Mouse (Mus musculus) kidney, embryonic 15.5 days (tissue): ENCODE results near the gene Uaca. TPM values are rescaled to one million over a fixed set of nuclear protein-coding genes. Genes with fewer than 3 reads are reported as not detected.

Experiments used
- ATAC-seq: fragments of 200-750 bp; cut with Nextera tagmentation; replicated peaks from 2 replicates; pipeline ENCODE4 v1.8.0; 2017; ENCODE audit warnings: moderate TSS enrichment; ENCODE audit not compliant: low FRiP score
- H3K27ac ChIP-seq: fragments of 300-500 bp; sonication (generic); 2 replicates; pipeline ENCODE4 v1.5.1; 2015; ENCODE audit warnings: mild to moderate bottlenecking, inconsistent platforms
- H3K27me3 ChIP-seq: fragments of 300-500 bp; sonication (generic); 2 replicates; pipeline ENCODE4 v1.6.1; 2015; ENCODE audit warnings: inconsistent platforms
- H3K36me3 ChIP-seq: fragments of 300-500 bp; sonication (generic); 2 replicates; pipeline ENCODE4 v1.6.1; 2015; ENCODE audit warnings: inconsistent platforms
- H3K4me1 ChIP-seq: fragments of 300-500 bp; sonication (generic); 2 replicates; pipeline ENCODE4 v1.6.1; 2015; ENCODE audit warnings: inconsistent platforms
- H3K4me2 ChIP-seq: fragments of 300-500 bp; sonication (generic); 2 replicates; pipeline ENCODE4 v1.6.1; 2015; ENCODE audit warnings: moderate library complexity, mild to moderate bottlenecking, inconsistent platforms
- H3K4me3 ChIP-seq: fragments of 300-500 bp; sonication (generic); replicated peaks from 2 replicates; pipeline ENCODE4 v1.5.1; 2015; ENCODE audit warnings: mild to moderate bottlenecking, inconsistent platforms
- H3K9ac ChIP-seq: fragments of 300-500 bp; sonication (generic); 2 replicates; pipeline ENCODE4 v1.6.1; 2015; ENCODE audit warnings: mild to moderate bottlenecking, inconsistent platforms
- H3K9me3 ChIP-seq: fragments of 300-500 bp; sonication (generic); replicated peaks from 2 replicates; pipeline ENCODE4 v1.6.1; 2016; ENCODE audit warnings: inconsistent platforms
- WGBS: fragments of 180-500 bp; shearing (Covaris S2); methylation state at CpG from one replicate; pipeline ENCODE4 v1.1.7; 2015; ENCODE audit warnings: mixed read lengths; 5-methylcytosine and 5-hydroxymethylcytosine counted together
- polyA plus RNA-seq: library from polyadenylated mRNA; unstranded; fragments of >200 nt; fragmentation: Nextera tagmentation; extraction: Ambion mirVana; gene quantifications from 2 replicates; pipeline ENCODE4 v1.2.1, GENCODE M21; 2015

Uaca gene
- polyA plus RNA-seq, 1 experiment from 2014 or later = 36.2 TPM

DNA sequence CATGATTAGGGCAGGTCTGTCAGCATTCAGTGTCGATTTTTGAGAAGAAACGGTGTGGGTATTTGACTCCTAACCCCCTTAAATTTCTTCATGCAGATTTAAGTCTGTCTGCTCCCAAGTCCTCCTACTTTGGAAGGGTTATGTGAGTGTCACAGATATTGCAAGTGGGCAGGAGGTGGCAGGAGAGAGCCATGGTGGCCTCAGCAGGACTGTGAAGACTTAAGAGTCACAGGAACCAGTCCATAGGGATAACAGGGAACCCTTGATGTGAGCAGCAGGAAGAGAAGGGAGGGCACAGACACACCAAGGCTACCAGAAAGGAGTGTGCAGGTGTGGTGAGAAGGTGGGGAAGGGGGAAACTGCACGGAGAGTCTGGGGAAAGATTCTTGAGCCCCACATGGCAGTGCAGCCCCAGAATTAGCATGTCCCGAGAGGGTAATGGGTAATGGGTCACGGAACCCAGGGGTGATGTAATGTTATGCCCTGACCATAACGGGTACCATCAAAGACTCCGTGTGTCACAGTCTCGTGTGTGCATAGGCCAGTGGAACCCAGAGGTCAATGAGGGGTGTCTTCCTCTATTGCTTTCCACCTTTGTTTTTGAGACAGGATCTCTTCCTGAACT, 101.3 kb downstream of the Uaca start:
- Histone ChIP-seq H3K4me3 (no peak overlapping the region), H3K27me3 (no peaks in the 10 kb centered on the region), H3K4me2 (no peak overlapping the region), H3K9me3 (no peaks in the 10 kb centered on the region), H3K36me3 (no peaks in the 10 kb centered on the region), H3K9ac (no peak overlapping the region), H3K4me1 (peaks cover 14% of the 10 kb centered on the region; the same call in 1 of the 2 replicates), H3K27ac (no peak overlapping the region)
- WGBS = 42% methylated on average over 8 of the region's 8 CpGs
- peak; percentile 62; the same call in 1 of the 2 replicates for ATAC-seq

DNA sequence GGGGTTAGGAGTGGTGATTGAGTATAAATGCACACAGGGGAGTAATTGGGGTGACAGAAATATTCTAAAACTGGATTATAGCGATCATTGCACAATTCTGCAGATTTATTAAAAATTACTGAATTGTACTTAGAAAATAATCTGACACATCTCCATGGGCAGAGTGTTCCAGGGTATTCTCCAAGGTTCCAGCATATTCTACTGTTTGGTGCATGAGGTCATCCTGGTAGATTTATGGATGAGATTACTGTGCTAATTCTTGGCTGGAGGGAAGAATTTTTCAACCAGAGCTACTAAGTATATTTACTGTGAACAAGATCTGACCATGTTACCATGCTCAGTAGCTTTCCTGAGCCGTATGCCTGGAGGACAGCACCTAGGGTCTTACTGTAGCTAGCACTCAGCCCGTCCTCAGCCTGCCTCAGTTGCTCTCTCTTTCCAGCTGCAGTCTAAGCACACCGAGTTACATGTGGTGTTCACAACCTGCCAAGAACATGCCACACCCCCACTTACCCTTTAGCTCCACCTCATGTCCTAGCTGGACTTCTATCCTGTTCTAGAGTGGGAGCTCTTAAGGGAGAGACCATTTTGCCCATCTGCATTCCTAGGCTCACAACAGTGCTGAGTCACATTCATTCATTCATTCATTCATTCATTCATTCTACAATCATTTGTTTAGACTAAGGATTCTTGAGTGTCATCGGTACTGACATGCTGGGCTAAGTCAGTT, 104.1 kb downstream of the Uaca start:
- WGBS = 85% methylated on average over 5 of the region's 5 CpGs
- Histone ChIP-seq H3K9me3 (no peaks in the 10 kb centered on the region), H3K27ac (no peak overlapping the region), H3K9ac (no peak overlapping the region), H3K4me3 (no peak overlapping the region), H3K4me1 (peaks cover 17% of the 10 kb centered on the region; the same call in 1 of the 2 replicates), H3K27me3 (no peaks in the 10 kb centered on the region), H3K4me2 (no peak overlapping the region), H3K36me3 (no peaks in the 10 kb centered on the region)
- ATAC-seq = no peak

DNA sequence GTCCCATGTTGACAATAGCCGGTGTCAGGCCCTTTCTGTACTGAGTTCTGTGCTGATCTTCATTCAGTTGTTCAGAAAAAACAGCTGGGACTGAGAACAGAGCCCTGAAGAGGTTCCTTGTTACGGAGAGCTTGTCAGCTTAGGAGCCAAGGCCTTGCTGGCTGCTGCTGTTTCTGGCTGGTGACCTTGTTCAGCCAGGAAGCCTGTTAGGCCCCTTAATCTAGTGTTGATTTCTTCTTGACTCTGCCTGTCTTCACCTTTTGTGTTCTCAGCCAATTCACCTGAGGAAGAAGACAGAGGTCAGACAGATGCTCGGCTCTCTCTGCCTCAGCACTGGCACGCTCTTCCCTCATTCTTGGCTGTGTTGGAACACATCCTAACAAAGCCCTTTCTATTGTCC, 104.9 kb downstream of the Uaca start:
- Histone ChIP-seq H3K4me2 (no peak overlapping the region), H3K27me3 (no peaks in the 10 kb centered on the region), H3K4me1 (peaks cover 17% of the 10 kb centered on the region; the same call in 1 of the 2 replicates), H3K9me3 (no peaks in the 10 kb centered on the region), H3K4me3 (no peak overlapping the region), H3K9ac (no peak overlapping the region), H3K36me3 (no peaks in the 10 kb centered on the region), H3K27ac (no peak overlapping the region)
- ATAC-seq = no peak
- 66% methylated on average over 4 of the region's 4 CpGs for WGBS

DNA sequence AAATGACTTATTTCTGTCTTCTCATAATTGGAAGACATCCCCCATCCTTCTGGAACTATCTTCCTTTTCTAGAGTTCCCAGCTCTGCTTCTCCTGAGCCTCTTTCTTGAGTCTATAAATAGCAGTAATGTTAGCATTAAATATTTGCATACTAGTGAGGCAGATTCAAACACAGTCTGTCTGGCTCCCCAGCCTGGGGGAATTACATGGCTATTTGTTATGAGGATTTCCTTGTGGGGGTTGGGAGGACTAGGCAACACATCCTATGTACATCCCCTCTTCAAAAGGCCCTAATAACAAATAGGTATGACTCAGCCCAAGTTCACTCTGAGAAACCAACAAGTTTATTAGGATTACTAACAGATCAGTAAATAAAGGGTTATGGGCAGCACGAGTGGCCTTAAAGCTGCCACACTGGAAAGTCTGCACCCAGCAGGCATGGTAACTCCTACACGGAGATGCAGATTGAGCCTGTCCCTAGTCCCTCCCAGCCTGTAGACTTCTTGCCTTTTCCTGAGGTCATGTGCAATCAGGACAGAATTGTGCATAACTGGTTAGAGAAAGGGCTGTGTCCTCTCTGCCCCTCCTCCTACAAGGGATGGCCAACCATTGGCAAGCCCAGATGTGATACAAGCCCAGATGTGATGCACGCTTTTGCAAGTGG, 105.6 kb downstream of the Uaca start:
- WGBS = 61% methylated on average over 3 of the region's 3 CpGs

DNA sequence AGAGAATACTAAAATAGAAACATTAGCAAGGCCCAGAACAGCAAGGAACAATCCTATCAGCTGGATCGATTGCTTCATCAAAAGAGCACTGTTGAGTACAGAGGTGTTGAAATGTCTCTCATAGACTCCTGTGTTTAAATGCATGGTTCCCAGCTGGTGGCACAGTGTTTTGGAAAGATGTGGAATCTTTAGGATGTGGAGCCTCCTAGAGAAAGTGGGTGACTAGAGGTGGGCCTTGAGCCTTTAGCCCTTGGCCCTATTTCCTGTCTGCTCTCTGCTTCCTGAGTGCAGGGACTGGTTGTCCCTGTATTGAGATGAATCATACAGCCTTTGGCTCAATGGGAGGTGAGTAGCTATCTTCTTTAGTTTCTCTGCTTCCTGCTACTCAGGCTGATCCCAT, 117.9 kb downstream of the Uaca start:
- Histone ChIP-seq H3K4me3 (no peak overlapping the region), H3K4me1 (no peaks in the 10 kb centered on the region), H3K4me2 (no peak overlapping the region), H3K27ac (no peak overlapping the region), H3K27me3 (no peaks in the 10 kb centered on the region), H3K36me3 (no peaks in the 10 kb centered on the region), H3K9ac (no peak overlapping the region), H3K9me3 (no peaks in the 10 kb centered on the region)
- no peak for ATAC-seq
- WGBS = 86% methylated on average over 1 of the region's 1 CpGs

More for the DNA sequence above, 105.6 kb downstream of the Uaca start:
- Histone ChIP-seq H3K4me3 (no peak overlapping the region), H3K4me2 (no peak overlapping the region), H3K27me3 (no peaks in the 10 kb centered on the region), H3K9ac (no peak overlapping the region), H3K9me3 (no peaks in the 10 kb centered on the region), H3K4me1 (peaks cover 17% of the 10 kb centered on the region; the same call in 1 of the 2 replicates), H3K36me3 (no peaks in the 10 kb centered on the region), H3K27ac (no peak overlapping the region)
- no peak for ATAC-seq

DNA sequence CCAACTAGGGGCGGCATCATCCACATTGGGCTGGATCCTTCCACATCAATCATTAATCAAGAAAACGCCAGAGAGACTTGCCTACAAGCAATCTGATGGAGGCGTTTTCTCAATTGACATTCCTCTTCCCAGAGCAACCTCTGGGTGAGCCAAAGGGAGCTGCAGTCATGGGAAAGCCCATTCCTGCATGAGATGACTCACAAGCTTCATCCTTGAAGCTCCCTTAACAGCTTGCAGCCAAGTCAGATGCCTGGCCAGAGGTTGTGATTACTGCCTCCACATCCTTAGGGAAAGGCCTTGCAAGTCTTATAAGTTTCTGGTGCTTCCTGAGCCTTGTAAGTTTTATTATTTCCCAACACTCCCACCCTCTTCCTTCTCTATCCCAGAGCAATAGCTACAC, 119.3 kb downstream of the Uaca start:
- 82% methylated on average over 3 of the region's 3 CpGs for WGBS
- no peak overlapping the region for H3K4me3 ChIP-seq
- H3K9me3 ChIP-seq = no peaks in the 10 kb centered on the region
- no peaks in the 10 kb centered on the region for H3K27me3 ChIP-seq
- no peak overlapping the region for H3K27ac ChIP-seq
- no peaks in the 10 kb centered on the region for H3K36me3 ChIP-seq
- no peak overlapping the region for H3K4me2 ChIP-seq
- H3K9ac ChIP-seq = no peak overlapping the region
- no peaks in the 10 kb centered on the region for H3K4me1 ChIP-seq
- no peak for ATAC-seq

DNA sequence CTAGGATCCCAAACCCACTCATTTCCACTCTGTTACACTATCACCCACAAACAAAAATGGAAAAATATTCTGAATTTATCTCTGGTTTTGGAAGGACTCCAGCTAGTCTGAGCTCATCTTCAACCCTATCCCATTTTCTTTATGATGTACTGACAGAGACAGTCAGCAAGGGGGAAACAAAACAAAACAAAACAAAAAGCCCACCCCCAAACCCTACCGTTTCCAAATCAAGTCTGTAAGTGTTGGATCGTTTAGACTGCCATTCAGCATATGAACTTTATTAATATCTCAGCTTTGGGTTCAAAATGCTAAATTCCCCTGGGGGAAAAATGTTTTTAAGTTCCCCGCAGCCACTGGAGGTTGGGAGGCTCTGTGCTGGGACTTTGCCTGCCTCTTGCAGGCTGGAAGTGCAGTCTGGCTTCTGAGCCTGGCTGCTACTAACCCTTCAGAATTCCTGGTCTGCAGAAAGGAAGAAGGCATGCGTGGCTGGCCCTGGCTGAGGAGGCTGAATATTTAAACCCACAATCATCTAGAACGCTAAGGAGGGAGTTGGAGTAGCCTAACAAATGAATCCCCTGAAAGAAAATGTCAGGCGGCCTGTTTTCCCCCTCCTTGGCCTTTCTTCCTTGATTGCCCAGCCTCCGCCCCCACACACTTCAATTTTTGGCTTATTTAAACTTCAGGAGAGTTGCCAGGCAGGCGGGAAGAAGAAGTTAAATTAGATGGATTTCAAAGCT, 125.8 kb downstream of the Uaca start:
- no peaks in the 10 kb centered on the region for H3K9me3 ChIP-seq
- H3K27me3 ChIP-seq = 0 out of 2 replicates have a peak, but pooled peaks cover 4% of the 10 kb centered on the region
- H3K27ac ChIP-seq = peak overlapping the region; percentile 41
- no peak overlapping the region for H3K4me3 ChIP-seq
- WGBS = 33% methylated on average over 8 of the region's 8 CpGs
- H3K36me3 ChIP-seq = no peaks in the 10 kb centered on the region
- no peak overlapping the region for H3K4me2 ChIP-seq
- H3K9ac ChIP-seq = no peak overlapping the region
- H3K4me1 ChIP-seq = peaks cover 16% of the 10 kb centered on the region
- no peak for ATAC-seq

DNA sequence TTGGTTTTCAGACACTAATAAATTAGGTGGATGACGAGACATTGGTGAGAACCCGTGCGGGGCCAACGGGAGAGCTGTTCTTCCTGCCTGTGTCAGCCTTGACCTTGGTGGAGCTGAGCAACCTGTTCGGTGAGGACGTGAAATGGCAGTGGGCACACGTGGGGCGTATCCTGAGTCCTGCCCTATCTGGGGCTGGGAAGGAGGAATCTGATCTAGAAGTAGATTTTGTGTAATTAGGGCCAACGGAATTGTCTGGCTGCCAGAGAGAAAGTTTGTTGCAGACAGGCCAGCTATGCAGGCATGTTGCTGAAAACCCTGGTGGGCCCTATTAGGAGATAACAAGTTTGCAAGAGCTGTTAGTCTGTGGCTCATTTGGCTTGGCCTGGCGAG, 126.3 kb downstream of the Uaca start:
- H3K4me1 ChIP-seq = peaks cover 16% of the 10 kb centered on the region
- H3K4me2 ChIP-seq = no peak overlapping the region
- no peak overlapping the region for H3K9ac ChIP-seq
- H3K27me3 ChIP-seq = 0 out of 2 replicates have a peak, but pooled peaks cover 4% of the 10 kb centered on the region
- no peak for ATAC-seq
- H3K9me3 ChIP-seq = no peaks in the 10 kb centered on the region
- H3K4me3 ChIP-seq = no peak overlapping the region
- H3K36me3 ChIP-seq = no peaks in the 10 kb centered on the region
- peak overlapping the region; percentile 41; the same call in 1 of the 2 replicates for H3K27ac ChIP-seq
- WGBS = 23% methylated on average over 10 of the region's 10 CpGs

DNA sequence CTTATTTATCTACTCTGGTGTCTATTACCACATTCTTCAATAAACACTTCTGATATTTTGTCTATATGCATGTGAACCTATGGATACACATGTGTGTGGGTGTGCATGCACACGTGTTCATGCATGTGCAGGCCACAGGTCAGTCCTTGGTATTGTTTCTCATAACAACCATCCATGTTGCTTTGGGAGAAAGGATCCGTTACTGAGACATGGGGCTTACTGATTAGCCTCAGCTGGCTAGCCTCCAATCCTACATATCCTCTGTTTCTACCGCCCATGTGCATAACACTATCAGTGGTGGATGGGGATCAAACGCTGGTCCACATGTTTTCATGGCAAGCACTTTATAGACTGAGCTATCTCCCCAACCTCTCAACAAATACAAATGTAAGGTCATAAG, 126.9 kb downstream of the Uaca start:
- 87% methylated on average over 4 of the region's 4 CpGs for WGBS
- Histone ChIP-seq H3K9me3 (no peaks in the 10 kb centered on the region), H3K4me1 (peaks cover 22% of the 10 kb centered on the region), H3K4me2 (no peak overlapping the region), H3K9ac (no peak overlapping the region), H3K4me3 (no peak overlapping the region), H3K36me3 (no peaks in the 10 kb centered on the region), H3K27ac (no peak overlapping the region), H3K27me3 (0 out of 2 replicates have a peak, but pooled peaks cover 4% of the 10 kb centered on the region)
- no peak for ATAC-seq

DNA sequence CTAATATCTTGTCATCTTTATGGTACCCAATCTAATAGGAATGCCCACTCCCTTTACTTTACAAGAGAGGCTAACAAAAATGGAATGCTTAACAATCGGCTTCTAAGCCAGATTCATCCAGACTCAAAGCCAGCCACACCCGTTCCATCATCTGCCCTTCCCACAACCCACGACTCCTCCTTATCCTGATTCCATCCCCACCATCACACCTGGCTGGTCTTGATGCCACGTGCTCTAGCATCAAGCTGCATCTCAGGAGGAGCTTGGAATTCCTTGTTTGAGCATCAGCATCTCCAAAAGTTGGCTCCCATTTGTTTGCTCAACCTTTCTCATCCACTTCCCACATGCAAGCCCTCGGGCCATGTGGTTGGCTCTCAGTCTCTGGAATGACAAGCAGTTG, 127.5 kb downstream of the Uaca start:
- H3K27ac ChIP-seq = no peak overlapping the region
- H3K9me3 ChIP-seq = no peaks in the 10 kb centered on the region
- H3K36me3 ChIP-seq = no peaks in the 10 kb centered on the region
- peaks cover 24% of the 10 kb centered on the region for H3K4me1 ChIP-seq
- no peak for ATAC-seq
- H3K4me3 ChIP-seq = no peak overlapping the region
- WGBS = 86% methylated on average over 5 of the region's 5 CpGs
- H3K9ac ChIP-seq = no peak overlapping the region
- 0 out of 2 replicates have a peak, but pooled peaks cover 4% of the 10 kb centered on the region for H3K27me3 ChIP-seq
- no peak overlapping the region for H3K4me2 ChIP-seq

DNA sequence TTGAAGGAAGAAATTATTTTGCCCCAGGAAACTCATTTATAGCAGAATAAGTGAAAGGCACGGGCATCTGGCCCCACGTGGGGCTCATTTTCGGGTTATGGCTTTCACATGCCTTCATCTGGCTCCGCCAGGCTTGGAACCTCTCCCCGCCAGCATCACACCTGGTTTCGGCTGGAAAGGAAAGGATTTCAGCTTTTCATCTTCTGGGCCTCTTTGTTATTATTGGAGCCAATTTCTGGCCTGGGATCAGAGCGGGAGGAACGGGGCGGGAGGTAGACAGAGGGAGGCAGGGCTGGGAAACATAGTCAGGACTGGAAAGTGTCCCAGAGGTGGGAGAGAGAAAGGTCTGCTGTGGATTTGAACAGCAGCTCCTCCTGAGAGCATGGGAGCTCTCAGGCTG, 132.0 kb downstream of the Uaca start:
- no peak overlapping the region for H3K4me3 ChIP-seq
- H3K27ac ChIP-seq = no peak overlapping the region
- 52% methylated on average over 9 of the region's 9 CpGs for WGBS
- no peaks in the 10 kb centered on the region for H3K36me3 ChIP-seq
- H3K4me1 ChIP-seq = peaks cover 8% of the 10 kb centered on the region; the same call in 1 of the 2 replicates
- H3K9ac ChIP-seq = no peak overlapping the region
- no peak overlapping the region for H3K4me2 ChIP-seq
- H3K9me3 ChIP-seq = no peaks in the 10 kb centered on the region
- ATAC-seq = no peak
- H3K27me3 ChIP-seq = 0 out of 2 replicates have a peak, but pooled peaks cover 4% of the 10 kb centered on the region
